Mouse (Mus musculus): ENCODE data around the gene Grap2.

DNA sequence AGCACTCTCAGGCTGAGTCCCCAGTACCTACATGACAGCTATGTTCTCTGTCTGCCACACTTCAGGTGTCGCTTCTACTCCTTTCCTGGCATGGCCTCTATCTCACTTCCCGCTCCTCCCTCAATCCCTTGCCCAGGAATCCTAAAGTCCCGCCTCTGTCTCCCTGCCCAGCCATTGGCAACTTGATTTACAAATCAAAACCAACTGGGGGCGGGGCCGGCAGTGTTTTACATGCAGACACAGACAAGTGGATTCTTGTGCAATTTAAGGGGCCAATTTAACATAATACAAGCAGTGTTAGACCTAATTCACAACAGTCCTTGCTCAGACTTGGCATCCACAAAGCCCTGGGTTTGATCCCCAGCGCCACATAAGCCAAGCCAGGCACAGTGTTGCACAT lies 31.6 kb downstream of the Grap2 start:
- no peak for TF ChIP-seq GATA1 (IDR thresholded peaks at IDR 0.05; ENCODE audit: borderline replicate concordance, low read length)
- no peak for TF ChIP-seq CTCF (IDR thresholded peaks at IDR 0.05; ENCODE audit: low read depth, low read length)
- no peak for TF ChIP-seq TAL1 (conservative IDR thresholded peaks at IDR 0.05; ENCODE audit: low read depth, low read length)
- no peak for TF ChIP-seq GATA2 (IDR thresholded peaks at IDR 0.05; ENCODE audit: borderline replicate concordance, low read depth, low read length)
- no peak for TF ChIP-seq POLR2AphosphoS5 (IDR thresholded peaks at IDR 0.05; ENCODE audit: insufficient replicate concordance, low read depth, low read length)

Data from G1E (cell line).